Mouse (Mus musculus): ENCODE results near the gene Myom1.

Gene Myom1

DNA sequence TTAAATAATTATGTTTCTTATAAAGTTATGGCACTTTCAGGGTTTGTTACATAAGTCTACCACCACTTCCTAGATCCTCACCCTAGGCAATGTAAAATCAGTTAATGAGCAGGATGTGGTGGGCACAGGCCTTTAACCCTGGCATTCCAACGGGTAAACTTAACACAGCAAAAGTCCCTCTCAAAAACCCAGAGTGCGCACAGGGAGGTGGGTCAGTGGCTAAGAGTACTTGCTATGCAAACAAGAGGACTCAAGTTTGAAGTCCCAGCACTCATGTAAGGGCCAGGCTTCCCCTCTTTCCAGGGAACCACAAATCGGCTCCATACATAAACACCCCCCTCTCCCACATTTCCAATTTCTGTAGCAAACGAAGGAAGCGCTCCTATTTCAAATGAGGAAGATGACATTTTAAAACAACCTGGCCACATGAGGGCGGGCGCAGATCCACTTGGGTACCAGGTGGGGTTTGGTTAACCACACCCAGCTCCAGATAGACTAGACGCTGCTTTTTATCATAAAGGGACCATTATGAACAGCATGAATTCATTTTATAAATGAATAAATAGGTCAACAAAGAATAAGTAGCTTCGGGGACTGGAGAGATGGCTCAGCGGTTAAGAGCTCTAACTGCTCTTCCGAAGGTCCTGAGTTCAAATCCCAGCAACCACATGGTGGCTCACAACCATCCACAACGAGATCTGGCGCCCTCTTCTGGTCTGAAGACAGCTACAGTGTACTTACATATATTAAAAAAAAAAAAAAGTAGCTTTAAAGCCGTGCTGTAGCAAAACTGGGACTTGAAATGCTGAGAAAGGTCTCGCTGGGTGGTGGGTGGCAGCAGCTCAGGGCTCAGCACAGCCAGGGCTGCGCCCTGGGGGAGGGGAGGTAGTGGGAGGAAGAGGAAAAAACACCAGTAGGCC lies 10.5 kb upstream of the Myom1 start:
- DNase-seq (ENCODE audit: low spot score), result no peak

DNA sequence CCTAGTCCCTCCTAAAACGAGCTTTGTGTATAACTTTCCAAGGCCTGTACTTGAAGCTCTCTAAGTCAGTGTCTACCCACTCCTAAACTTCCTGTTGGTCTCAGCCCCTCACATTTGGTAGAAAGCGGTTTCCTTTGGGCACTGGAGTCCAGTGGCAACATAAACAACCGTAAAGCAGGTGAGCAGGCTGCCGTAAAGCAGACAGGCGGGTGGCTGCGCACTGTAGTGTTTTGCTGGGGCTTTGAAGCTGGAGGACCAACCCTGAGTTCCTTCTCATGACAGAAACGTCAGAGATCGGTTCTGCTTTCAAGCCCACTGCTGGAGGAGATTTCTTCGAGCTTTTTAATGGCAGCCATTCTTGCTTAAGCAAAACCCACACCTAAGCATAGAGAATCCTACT lies 9.8 kb upstream of the Myom1 start:
- DNase-seq (ENCODE audit: low spot score), result no peak

DNA sequence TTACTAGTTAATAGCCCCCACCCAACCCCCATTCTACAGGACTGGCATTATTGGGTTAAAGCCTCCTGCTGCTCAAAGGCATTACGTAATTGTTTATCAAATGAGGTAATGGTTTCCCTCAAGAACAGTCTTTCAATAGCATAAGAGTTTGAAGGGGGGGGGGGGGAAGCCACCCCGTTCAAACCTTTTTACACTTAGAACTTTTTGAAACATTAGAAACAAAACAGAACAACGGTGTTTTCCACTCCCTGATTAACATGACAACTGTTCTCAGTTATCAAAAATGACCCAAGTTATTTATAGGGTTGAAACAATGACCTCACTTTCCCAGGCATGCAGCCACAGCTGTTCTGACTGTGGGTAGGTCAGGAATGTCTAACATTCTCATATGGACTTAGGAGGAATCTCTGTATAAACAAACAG lies 9.0 kb upstream of the Myom1 start:
- DNase-seq (ENCODE audit: low spot score), result no peak

DNA sequence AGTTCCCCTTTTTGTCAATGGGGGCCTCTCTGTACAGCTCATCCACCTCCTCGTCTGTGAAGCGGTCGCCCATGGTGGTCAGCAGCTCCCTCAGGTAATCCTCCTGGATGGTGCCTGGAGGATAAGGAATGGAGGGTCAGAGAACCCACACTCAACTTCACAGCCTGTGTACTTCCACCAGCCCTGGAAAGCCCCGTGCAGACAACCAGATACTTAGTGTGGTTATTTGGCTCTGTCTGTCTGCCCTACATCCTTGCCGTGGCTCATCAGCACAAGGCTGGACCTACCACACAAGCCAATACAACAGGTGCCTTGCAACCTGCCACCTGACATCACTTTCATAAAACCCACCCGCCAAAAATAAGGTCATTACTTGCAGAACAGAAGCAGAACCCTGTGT lies 7.8 kb upstream of the Myom1 start:
- no peak for DNase-seq (ENCODE audit: low spot score)

DNA sequence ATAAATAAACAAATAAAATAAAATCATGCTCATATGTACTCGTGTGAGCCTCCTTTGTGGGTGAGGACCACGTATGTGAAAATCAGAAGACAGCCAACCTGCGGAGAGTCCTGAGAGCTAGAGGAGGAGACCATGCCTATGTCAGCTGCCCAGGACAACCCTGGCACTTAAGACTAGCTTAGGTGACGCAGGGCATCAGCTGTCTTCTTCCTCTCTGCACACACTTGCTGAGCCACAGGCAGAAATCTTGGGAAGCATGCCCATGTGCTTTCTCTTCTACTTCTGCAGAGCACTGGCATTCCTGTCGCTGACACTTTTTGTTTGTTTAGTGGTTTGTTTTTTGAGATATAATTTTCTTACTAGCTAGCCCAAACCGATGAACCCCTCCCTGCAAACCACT lies 6.9 kb upstream of the Myom1 start:
- DNase-seq (ENCODE audit: low spot score), result no peak

DNA sequence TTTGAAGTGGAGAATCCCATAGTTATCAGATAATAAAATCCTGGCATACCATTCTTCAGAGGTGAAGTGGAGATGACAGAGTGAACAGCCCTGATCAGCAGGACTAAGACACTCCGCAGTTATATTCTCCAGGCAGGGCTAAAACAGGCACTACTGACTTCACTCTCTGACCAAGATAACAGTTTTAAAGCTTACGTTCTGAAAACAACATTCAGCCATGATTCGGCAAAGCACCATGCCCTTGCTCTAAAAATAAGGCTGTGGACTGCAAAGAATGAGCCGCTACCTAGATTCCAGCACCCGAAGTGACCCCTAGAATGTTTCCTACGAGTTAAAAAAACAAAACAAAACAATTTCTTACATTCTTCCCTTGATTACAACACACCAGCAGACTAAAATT lies 4.6 kb upstream of the Myom1 start:
- DNase-seq (ENCODE audit: low spot score), result no peak

DNA sequence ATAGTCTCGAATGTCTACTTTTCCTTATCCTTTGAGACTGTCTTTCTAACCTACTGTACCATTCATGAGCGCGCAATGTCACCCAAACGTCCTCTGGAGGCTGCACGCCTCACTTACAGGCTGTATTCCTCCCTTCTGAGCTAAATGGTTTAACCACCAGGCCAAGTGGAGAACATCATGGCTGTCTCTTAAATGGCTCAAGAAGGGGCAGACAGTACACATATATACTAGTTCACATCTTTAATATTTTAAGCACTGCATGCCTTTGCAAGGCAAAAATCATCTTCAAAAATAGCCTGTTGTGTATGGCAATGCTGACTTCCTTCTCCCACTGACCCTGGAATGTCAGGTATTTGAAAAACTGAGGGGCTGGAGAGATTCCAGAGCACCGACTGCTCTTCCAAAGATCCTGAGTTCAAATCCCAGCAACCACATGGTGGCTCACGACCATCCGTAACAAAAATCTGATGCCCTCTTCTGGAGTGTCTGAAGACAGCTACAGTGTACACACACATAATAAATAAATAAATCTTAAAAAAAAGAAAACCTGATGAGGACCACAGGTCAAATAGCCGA lies 3.9 kb upstream of the Myom1 start:
- no peak for DNase-seq (ENCODE audit: low spot score)

DNA sequence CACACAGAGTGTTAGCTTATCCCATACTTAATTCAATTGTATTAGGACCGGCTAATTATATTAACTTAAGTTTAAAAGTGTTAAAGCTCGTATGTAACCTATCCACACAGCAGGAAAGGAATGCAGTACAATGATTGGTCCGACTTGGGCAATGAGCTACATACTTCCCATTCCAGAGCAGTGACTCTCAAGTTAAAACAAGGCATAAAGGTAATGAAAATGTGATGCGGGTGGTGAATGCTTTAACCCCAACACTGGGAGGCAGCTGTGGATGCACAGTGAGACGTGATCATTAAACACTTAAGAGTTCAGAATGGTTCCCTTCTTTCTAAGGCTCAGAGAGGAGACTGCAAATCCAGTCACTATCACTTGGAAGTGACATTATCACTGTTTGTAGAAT lies 3.2 kb upstream of the Myom1 start:
- no peak for DNase-seq (ENCODE audit: low spot score)

DNA sequence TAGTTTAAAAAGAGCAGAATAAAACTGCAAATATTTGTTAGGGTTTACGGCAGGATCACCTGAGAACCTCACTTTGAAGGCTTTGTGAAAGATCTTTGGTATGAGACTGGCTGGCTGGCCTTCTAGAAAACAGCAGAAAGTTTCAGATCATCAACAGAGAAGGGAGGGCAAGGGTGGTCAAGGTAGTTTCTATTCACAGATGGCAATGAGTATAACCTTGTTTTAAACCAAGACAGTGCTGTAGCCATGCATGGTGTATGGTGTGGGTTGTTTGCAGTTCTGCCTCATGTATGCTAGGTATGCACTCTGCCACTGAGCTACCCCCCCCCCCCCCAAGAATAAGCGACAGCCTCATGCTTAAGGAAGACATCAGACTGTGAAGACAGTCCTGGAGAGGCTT lies 2.2 kb upstream of the Myom1 start:
- no peak for DNase-seq (ENCODE audit: low spot score)

DNA sequence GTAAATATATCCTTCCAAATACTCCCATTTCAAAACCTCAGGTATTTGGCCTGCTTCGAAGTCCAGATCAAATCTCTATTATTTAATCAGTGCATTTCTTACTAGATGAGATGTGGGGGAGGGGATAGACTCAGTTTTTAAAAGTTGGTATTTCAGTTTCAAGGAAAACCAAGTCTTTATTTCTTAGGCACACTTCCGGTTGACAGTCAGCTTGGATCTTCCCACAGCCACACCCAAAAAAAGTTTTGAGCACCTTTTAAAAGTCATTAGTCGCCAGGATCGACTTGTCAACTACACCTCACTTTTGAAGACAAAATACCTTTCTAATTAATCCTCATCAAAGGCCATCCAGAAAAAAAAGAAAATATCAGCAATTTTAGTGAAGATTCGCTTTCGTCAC lies 1.4 kb upstream of the Myom1 start:
- DNase-seq (ENCODE audit: low spot score), result no peak

DNA sequence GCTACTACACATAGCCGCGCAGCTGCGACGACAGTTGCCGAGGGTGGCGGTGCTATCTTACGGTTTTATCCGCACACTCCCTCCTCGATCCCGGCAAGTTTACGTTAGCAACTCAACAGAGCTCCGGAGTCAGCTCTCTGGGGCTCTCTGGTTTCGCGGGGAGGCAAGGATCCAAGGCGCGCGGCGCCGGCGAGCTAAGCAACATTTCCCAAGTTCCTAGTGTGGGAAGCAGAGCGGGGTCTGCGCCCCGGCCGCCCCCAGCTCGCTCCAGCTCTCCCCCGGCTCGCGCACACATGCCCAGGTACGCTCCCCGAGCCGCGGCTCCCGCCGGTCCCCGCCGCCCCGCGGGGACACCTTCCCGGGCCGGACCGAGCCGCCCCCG lies 743 bp upstream of the Myom1 start:
- DNase-seq (ENCODE audit: low spot score), result no peak

DNA sequence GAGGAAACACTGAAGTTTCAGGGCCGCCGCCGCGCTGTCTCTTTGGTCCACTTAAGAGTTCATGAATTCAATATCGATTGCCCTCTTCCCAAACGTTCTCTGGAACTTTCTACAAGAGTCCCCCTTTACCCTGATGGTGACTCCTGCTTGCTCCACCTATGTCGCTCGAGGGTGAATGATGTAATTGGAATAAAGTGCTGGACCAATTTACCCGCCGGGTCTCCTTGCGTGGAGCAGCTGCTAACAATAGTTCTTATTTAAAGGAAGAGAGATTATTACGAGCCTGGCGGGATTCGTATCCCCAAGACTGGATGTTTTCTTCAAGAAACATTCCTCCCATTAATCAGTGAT lies 286 bp downstream of the Myom1 start, which contains the start of gene Myl12a:
Myl12a (minus strand) TSS at position 135 of the 351 bp plus-strand sequence.
- DNase-seq (ENCODE audit: low spot score), result no peak

DNA sequence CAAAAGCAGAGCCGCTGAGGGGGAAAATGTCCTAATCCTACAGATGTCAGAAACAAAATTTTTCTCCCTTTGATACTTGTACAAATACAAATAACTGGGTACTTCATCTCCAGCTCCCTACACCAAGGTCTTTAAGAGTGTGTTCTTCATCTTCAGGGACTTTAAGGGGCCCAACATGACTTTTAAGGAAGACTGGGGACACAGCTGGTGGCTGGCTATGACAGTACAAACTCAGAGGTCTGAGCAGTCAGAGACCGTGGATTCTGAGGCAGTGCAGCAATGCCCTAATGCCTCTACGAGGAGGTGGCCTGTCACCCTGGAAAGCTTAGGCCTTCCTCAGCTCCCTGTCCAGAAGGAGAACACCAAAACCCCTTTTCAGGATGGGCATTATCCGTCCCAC lies 679 bp downstream of the Myom1 start:
- no peak for DNase-seq (ENCODE audit: low spot score)

DNA sequence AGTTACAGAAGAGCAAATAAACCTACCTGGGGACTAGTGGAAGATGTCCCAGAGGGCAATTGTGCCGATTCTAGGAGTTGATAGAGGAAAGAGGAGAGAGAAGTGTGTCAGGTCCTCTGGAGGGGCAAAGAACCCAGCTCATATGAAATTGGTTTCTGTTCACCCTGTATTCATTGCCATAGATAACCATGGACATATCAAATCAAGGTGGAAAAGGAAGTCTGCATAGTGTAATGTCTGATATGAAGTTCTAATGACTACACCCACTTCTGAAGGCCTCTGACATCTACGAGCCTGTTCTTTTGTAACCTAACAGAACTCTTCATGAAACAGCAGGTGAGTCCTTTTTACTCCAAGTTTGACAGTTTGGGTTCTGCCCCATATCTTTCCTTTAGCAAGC lies 1.3 kb downstream of the Myom1 start:
- DNase-seq (ENCODE audit: low spot score), result no peak

DNA sequence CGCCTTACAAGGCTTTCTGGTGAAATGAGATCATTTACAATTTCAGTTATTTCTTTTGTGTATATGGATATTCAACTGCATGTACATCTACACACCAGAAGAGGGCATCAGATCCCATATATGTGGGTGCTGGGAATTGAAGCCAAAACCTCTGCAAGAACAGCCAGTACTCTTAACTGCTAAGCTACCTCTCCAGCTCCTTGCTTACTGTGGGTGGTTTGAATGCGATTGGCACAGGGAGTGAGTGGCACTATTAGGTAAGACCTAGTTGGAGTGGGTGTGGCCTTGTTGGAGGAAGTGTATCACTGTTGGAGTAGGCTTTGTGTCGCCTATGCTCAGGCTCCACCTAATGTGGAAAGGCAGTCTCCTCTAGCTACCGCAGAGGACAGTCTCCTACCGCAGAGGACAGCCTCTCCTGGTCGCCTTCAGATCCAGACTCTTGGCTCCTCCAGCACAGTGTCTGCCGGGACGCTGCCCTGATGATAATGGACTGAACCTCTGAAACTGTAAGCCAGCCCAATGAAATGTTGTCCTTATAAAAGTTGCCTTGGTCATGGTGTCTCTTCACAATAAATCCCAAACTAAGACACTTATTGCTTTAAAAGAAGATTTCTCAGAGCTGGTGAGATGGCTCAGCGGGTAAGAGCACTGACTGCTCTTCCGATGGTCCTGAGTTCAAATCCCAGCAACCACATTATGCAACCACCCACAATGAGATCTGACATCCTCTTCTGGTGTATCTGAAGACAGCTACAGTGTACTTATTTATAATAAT lies 1.9 kb downstream of the Myom1 start:
- DNase-seq (ENCODE audit: low spot score), result no peak

DNA sequence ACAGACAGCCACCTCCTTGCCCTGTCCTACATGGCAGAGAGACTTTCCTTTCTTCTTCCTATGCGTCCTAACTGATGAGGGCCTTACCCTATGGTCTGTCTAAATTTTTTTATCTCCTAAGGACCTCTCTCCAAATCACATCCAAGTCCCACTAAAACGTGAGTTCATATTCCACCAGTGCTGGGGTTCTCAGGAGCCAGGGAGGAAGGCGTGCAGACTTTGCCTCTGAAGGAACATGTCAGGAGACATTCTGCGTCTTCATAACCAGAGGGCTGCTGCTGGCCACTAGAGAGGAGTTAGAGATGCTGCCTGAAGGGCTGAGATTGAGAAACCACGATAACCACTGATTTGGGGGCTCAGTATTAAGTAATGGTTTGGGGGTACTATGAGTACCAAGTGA lies 4.5 kb downstream of the Myom1 start:
- no peak for DNase-seq (ENCODE audit: low spot score)

DNA sequence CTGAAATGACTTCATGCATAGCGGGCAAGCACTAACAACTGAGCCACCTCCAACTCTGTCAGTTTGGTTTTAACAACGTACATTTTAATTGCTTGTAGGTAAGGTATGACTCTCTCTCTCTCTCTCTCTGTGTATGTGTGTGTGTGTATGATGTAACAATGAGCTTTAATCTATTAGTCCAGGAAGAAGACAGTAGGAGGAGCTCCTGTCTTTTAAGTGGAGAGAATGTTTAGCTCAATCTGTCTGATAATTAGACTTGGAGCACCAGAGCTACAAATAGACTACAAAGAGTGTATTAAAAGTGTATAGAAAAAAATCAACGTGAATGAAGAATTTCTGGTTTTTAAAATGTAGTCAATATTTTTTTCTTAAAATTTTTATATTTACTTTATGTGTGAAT lies 6.2 kb downstream of the Myom1 start:
- DNase-seq (ENCODE audit: low spot score), result no peak

DNA sequence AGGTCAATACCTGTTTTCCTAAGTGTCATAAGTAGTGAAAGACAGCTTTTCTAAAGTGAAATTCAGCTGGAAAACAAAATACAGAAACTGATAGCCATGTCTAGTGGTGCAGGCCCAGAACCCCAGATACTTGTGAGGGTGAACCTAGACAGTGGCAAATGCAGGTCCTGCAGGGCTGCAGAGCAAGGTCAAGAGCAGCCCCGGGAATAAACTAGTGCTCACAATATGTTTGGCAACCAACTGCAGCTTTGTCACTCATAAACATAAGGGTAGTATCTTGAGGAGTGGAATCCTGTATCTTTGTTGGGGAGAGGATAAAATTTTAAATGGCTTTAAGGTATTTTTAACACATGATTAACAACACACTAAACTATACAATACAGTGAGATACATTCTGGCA lies 7.3 kb downstream of the Myom1 start:
- no peak for DNase-seq (ENCODE audit: low spot score)

DNA sequence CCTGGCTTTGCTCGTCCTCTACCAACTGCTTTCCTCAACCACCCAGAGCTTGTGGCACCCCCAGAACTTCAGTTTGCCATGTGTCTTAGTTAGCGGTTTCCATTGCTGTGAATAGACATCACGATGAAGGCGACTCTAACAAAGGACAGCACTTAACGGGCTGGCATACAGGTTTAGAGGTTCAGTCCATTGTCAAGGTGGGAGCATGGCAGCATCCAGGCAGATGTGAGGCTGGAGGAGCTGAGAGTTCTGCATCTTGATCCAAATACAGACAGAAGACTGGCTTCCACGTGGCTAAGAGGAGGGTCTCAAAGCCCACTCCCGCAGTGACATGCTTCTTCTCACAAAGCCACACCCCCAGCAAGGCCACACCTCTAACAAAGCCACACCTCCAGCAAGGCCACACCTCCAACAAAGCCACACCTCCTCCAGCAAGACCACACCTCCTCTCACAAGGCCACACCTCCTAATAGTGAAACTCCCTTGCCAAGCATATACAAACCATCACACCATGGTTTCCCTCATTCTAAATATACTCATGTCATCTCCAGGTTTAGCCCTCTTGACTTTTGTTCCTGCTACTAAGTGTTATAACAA lies 8.3 kb downstream of the Myom1 start:
- no peak for DNase-seq (ENCODE audit: low spot score)

DNA sequence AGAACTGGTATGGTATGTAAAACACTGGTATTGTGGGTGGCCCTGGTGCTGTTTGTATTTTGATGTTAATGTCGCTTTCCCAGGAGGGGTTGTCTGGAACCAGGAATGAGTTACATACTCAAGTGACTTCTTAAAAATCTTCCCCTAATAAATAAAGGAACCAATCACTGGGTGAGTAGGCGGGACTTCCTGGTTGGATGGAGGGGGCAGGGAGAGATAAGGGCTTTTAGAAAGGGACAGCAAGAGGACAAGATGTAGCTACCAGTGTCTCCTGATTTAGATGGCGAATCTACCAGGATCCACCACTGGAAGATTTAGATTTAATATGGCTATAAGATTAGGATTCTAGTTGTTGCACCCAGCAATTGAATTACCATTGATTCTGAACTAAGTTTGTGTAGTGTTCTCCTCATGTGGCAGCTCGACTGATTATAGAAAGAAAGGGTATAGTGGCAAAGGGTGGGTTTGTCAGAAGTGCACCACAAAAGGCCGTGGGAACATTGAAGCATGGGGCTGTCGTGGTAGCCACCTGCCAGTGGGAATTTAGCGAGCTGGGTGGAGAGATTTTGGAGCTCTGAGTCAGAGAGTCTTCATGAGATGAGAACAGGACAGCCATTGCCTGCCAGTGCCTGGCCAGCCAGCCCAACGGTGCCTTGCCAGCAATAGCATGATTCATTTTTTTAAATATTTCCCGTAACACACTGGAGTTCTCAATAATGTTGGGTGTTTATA lies 9.7 kb downstream of the Myom1 start:
- DNase-seq (ENCODE audit: low spot score), result no peak

DNA sequence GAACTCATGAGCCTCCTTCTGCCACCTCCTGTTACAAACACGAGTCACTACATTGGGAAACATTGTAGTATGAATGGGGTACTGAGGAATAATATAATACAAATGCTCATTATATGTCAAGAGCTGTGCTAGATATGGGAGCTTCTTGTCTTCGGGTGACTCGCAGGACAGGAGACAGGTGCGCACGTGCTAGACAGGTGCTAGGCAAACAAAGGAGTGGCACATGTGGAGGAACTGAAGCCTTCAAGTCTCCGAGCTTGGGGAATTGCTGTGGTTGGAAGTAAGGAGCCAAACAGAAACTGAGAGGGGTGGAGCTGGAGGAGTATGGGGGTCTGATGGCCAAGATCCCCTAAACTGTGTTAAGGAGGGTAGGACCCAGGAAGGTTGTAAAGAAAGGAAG lies 10.7 kb downstream of the Myom1 start:
- DNase-seq (ENCODE audit: low spot score), result no peak

DNA sequence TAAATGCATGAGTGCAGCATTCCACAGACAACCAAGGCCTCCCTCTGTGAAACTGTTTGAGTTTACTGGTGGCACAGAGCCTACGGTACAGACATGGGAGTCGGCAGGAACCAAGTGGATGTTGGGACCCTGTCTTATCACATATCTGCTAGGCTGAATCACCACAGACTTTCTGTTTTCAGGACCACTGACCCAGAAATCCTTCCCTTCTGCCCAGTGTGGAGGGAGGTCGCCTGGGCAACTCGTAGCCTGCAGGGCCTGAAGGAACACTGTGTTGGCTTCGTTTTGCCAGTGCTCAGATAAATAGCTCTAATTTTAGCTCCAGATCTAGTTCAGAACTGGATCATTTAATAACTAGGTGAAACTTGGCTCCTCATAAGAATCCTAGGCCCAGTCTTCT lies 12.5 kb downstream of the Myom1 start:
- DNase-seq (ENCODE audit: low spot score), result no peak
